Mouse (Mus musculus) frontal cortex, postnatal 25 days (tissue): ENCODE results near the gene Tecpr1.

Experiments used
- DNase-seq, 2 experiments: peaks; one replicate each; pipeline ENCODE4 v3.0.0; 2022; ENCODE audit warnings: low spot score in 2 of 2

Gene Tecpr1

GRCm38 (mm10) chr5:144223503-144223862 lies at the start of gene Tecpr1:
Gene Tecpr1 (minus strand): TSS chr5:144223615.
- peak; percentile 82 to 92 for DNase-seq

GRCm38 (mm10) chr5:144271772-144272171 lies 48.4 kb upstream of the Tecpr1 start:
- DNase-seq: no peak

GRCm38 (mm10) chr5:144271118-144271517 lies 47.7 kb upstream of the Tecpr1 start:
- no peak for DNase-seq

- no peak for DNase-seq
These were observed 47.0 kb upstream of the Tecpr1 start for GRCm38 (mm10) chr5:144270420-144270819.

GRCm38 (mm10) chr5:144269926-144270325 lies 46.5 kb upstream of the Tecpr1 start:
- no peak for DNase-seq

GRCm38 (mm10) chr5:144267535-144268241 lies 44.3 kb upstream of the Tecpr1 start:
- peak in 1 of 2 experiments; percentile 31 for DNase-seq

GRCm38 (mm10) chr5:144263496-144263895 lies 40.1 kb upstream of the Tecpr1 start:
- no peak for DNase-seq

GRCm38 (mm10) chr5:144263082-144263481 lies 39.7 kb upstream of the Tecpr1 start:
- no peak for DNase-seq

GRCm38 (mm10) chr5:144261829-144262228 lies 38.4 kb upstream of the Tecpr1 start:
- DNase-seq: no peak

- no peak for DNase-seq
These were observed 37.9 kb upstream of the Tecpr1 start for GRCm38 (mm10) chr5:144261309-144261708.

GRCm38 (mm10) chr5:144260464-144260863 lies 37.0 kb upstream of the Tecpr1 start:
- no peak for DNase-seq

- DNase-seq: no peak
These were observed 35.8 kb upstream of the Tecpr1 start for GRCm38 (mm10) chr5:144259228-144259627.

- no peak for DNase-seq
These were observed 35.3 kb upstream of the Tecpr1 start for GRCm38 (mm10) chr5:144258687-144259086.

GRCm38 (mm10) chr5:144258131-144258611 lies 34.8 kb upstream of the Tecpr1 start:
- no peak for DNase-seq

- no peak for DNase-seq
These were observed 34.2 kb upstream of the Tecpr1 start for GRCm38 (mm10) chr5:144257451-144258110.

- DNase-seq: no peak
These were observed 33.5 kb upstream of the Tecpr1 start for GRCm38 (mm10) chr5:144256888-144257287.

- DNase-seq: no peak
These were observed 33.1 kb upstream of the Tecpr1 start for GRCm38 (mm10) chr5:144256541-144256870.

- DNase-seq: no peak
These were observed 32.5 kb upstream of the Tecpr1 start for GRCm38 (mm10) chr5:144255632-144256540.

GRCm38 (mm10) chr5:144254811-144255631 lies 31.6 kb upstream of the Tecpr1 start:
- DNase-seq: peak; percentile 49 to 62

GRCm38 (mm10) chr5:144254122-144254810 lies 30.9 kb upstream of the Tecpr1 start:
- DNase-seq: no peak

- DNase-seq: no peak
These were observed 29.8 kb upstream of the Tecpr1 start for GRCm38 (mm10) chr5:144253212-144253611.
